20 mouse cellular contexts compared by ENCODE assay signal in the genomic region with DNA sequence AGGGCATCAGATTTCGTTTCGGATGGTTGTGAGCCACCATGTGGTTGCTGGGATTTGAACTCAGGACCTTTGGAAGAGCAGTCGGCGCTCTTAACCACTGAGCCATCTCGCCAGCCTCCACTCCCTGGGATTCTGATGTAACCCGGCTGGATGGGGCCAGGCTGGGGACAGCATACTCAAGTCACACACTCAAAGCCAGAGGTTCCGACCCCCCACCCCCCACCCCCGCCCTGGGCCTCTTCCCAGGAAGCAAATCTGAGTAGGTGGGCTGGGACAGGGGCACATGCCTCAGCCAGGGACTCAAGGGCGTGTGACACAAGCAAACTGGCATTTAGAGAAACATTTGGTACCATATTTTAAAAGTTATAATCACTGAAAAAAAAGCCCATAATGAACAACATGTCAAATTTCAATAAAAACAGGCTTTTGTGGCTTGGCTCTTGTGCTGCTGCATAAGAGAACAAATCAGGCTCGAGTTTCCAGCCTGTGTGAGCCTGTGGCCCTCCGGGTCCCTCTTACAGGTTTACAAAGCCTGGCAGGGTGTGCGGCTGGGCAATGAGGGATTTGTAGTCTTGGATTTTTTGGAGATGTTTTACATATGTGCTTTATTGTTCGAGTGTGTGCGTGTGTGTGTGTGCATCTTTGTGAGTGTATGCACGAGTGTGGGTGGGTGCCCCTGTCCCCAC. TPM values are rescaled to one million over a fixed set of nuclear protein-coding genes. Genes with fewer than 3 reads are reported as not detected.
"Had no signal": no experiment of that assay in that cellular context is flagged by ENCODE, and none has a peak within 500 bp of the region (broad histone marks: within the 10 kb centered on the region; RNA-seq: fewer than 3 reads in every experiment).

No protein-coding gene starts in this region.

- H3K4me2 ChIP-seq: limb, embryonic 13.5 days; liver, embryonic 12.5 days; liver, embryonic 15.5 days; lung, embryonic 15.5 days; midbrain, embryonic 11.5 days had no signal

- H3K9ac ChIP-seq: limb, embryonic 13.5 days; liver, embryonic 12.5 days; liver, embryonic 15.5 days; lung, embryonic 15.5 days had no signal

- H3K36me3 ChIP-seq: limb, embryonic 13.5 days; liver, embryonic 12.5 days; liver, embryonic 15.5 days; lung, embryonic 15.5 days had no signal

- H3K4me1 ChIP-seq: liver, embryonic 12.5 days; liver, embryonic 15.5 days; lung, embryonic 15.5 days had no signal

- H3K27ac ChIP-seq: kidney, postnatal 0 days; left cerebral cortex, adult 2 months; limb, embryonic 13.5 days; liver, embryonic 12.5 days; liver, embryonic 15.5 days; lung, embryonic 15.5 days had no signal

- DNase-seq: kidney, adult 9 months; kidney, postnatal 36 days; layer of hippocampus, postnatal 36 days; liver; lung, adult 18-20 months; lung, postnatal 10 days; lung, postnatal 36 days; midbrain, embryonic 14.5 days; thymus, adult 18-20 months; thymus, postnatal 36 days had no signal

- H3K27me3 ChIP-seq: lung, embryonic 15.5 days had no signal

- H3K4me3 ChIP-seq: left cerebral cortex, adult 2 months; limb, embryonic 13.5 days; liver, embryonic 12.5 days; liver, embryonic 15.5 days; lung, embryonic 15.5 days had no signal

- ATAC-seq: liver, embryonic 12.5 days had no signal

- H3K9me3 ChIP-seq: limb, embryonic 13.5 days; liver, embryonic 12.5 days; liver, embryonic 15.5 days; lung, embryonic 15.5 days had no signal

RNA-seq across cellular contexts. Expression of gene Gprc5d, which starts 17.2 kb away (rescaled TPM):
- polyA plus RNA-seq: limb, embryonic 13.5 days; lung, embryonic 15.5 days; midbrain, embryonic 11.5 days; midbrain, embryonic 14.5 days; neural tube, embryonic 11.5 days; neural tube, embryonic 14.5 days; small intestine, adult 2 months had no signal
